Mouse (Mus musculus) myocyte (in vitro differentiated cells): ENCODE data around the gene Klrk1.

ENCODE experiments used
- CEBPB ChIP-seq: IDR thresholded peaks from 2 replicates; pipeline ENCODE4 v1.6.1; 2011; ENCODE audit warnings: mild to moderate bottlenecking, moderate library complexity; ENCODE audit not compliant: poor library complexity, insufficient read depth, severe bottlenecking
- E2F4 ChIP-seq: IDR thresholded peaks from one replicate; pipeline ENCODE4 v1.6.1; 2011; ENCODE audit warnings: mild to moderate bottlenecking, control low read depth, moderate library complexity; ENCODE audit not compliant: insufficient read depth
- MAX ChIP-seq: IDR thresholded peaks from one replicate; pipeline ENCODE4 v1.6.1; 2011; ENCODE audit warnings: low read depth, mild to moderate bottlenecking, control low read depth
- MYOG ChIP-seq, 3 experiments: IDR thresholded peaks; one replicate each; pipeline ENCODE4 v1.6.1; 2011; ENCODE audit warnings: control low read depth in 2 of 3, low read depth in 2 of 3, mild to moderate bottlenecking in 2 of 3; ENCODE audit not compliant: insufficient read length in 2 of 3, control insufficient read depth in 1 of 3, insufficient read depth in 1 of 3
- POLR2A ChIP-seq: IDR thresholded peaks from one replicate; pipeline ENCODE4 v1.6.1; 2011; ENCODE audit warnings: low read depth, mild to moderate bottlenecking, control low read depth, moderate library complexity; ENCODE audit not compliant: insufficient read length
- REST ChIP-seq: IDR thresholded peaks from one replicate; pipeline ENCODE4 v1.6.1; 2011; ENCODE audit warnings: mild to moderate bottlenecking, control low read depth, moderate library complexity; ENCODE audit not compliant: insufficient read depth, insufficient read length
- TCF12 ChIP-seq: IDR thresholded peaks from one replicate; pipeline ENCODE4 v1.6.1; 2011; ENCODE audit warnings: mild to moderate bottlenecking, control low read depth; ENCODE audit not compliant: poor library complexity, insufficient read depth, severe bottlenecking
- USF1 ChIP-seq: IDR thresholded peaks from one replicate; pipeline ENCODE4 v1.6.1; 2011; ENCODE audit warnings: low read depth, mild to moderate bottlenecking, control low read depth, moderate library complexity

DNA sequence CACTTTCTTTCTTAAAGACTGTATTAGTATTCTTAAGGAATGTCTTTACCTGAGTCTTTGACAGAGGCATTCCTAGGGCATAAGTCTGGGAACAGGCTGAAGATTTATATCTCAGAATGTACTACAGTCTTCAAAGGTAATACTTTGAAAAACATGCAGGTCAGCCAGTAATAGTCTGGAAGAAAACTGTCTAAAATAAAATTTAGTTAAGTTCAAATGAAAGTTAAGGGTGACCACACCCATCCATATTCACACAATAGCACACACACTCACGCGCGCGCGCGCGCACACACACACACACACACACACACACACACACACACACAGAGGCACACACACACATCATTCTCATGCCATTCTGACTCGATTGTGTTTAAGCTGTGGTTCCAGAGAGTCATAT lies 46.1 kb downstream of the Klrk1 start, which contains the start of gene Klre1:
- TF ChIP-seq MAX, result no peak
- no peak for TF ChIP-seq USF1
- TF ChIP-seq POLR2A, result no peak
- no peak for TF ChIP-seq MYOG (IDR thresholded peaks at IDR 0.05; ENCODE audit: control insufficient read depth in 1 of 3, insufficient read depth in 1 of 3, insufficient read length in 2 of 3, low read depth in 2 of 3)
- TF ChIP-seq TCF12, result no peak
- TF ChIP-seq CEBPB, result no peak
- no peak for TF ChIP-seq E2F4
- TF ChIP-seq REST, result no peak
